Mouse (Mus musculus) embryonic facial prominence, embryonic 15.5 days (tissue): ENCODE results near the gene Acbd6. TPM values are rescaled to one million over a fixed set of nuclear protein-coding genes. Genes with fewer than 3 reads are reported as not detected.
A peak's percentile ranks its signal among the peaks of the same experiment; 100 is the strongest.

ENCODE experiments used
- ATAC-seq: fragments of 200-750 bp; cut with Nextera tagmentation; 2 replicates; pipeline ENCODE4 v1.8.0; 2017; ENCODE audit warnings: low read depth, moderate TSS enrichment; ENCODE audit not compliant: insufficient number of reproducible peaks, low FRiP score, low TSS enrichment
- H3K27ac ChIP-seq: fragments of 300-500 bp; sonication (generic); replicated peaks from 2 replicates; pipeline ENCODE4 v1.5.1; 2015; ENCODE audit warnings: mild to moderate bottlenecking, inconsistent platforms
- H3K27me3 ChIP-seq: fragments of 300-500 bp; sonication (generic); 2 replicates; pipeline ENCODE4 v1.6.1; 2015; ENCODE audit warnings: inconsistent platforms
- H3K36me3 ChIP-seq: fragments of 300-500 bp; sonication (generic); 2 replicates; pipeline ENCODE4 v1.6.1; 2015; ENCODE audit warnings: mild to moderate bottlenecking, inconsistent platforms
- H3K4me1 ChIP-seq: fragments of 300-500 bp; sonication (generic); 2 replicates; pipeline ENCODE4 v1.6.1; 2015; ENCODE audit warnings: inconsistent platforms
- H3K4me2 ChIP-seq: fragments of 300-500 bp; sonication (generic); replicated peaks from 2 replicates; pipeline ENCODE4 v1.6.1; 2015; ENCODE audit warnings: mild to moderate bottlenecking, inconsistent platforms
- H3K4me3 ChIP-seq: fragments of 300-500 bp; sonication (generic); replicated peaks from 2 replicates; pipeline ENCODE4 v1.5.1; 2015; ENCODE audit warnings: mild to moderate bottlenecking, inconsistent platforms
- H3K9ac ChIP-seq: fragments of 300-500 bp; sonication (generic); 2 replicates; pipeline ENCODE4 v1.6.1; 2015; ENCODE audit warnings: inconsistent platforms
- H3K9me3 ChIP-seq: fragments of 300-500 bp; sonication (generic); replicated peaks from 2 replicates; pipeline ENCODE4 v1.6.1; 2016; ENCODE audit warnings: inconsistent platforms
- WGBS: fragments of 180-500 bp; shearing (Covaris S2); methylation state at CpG from one replicate; pipeline ENCODE4 v1.1.7; 2015; 5-methylcytosine and 5-hydroxymethylcytosine counted together
- polyA plus RNA-seq: library from polyadenylated mRNA; unstranded; fragments of >200 nt; fragmentation: Nextera tagmentation; extraction: Ambion mirVana; gene quantifications from 2 replicates; pipeline ENCODE4 v1.2.1, GENCODE M21; 2015

The Acbd6 gene
- polyA plus RNA-seq, 1 experiment from 2014 or later, result 77.4 TPM

- WGBS, result 28% methylated on average over 3 of the region's 3 CpGs
- H3K27me3 ChIP-seq, result no peaks in the 10 kb centered on the region
- H3K36me3 ChIP-seq, result no peaks in the 10 kb centered on the region
- H3K4me1 ChIP-seq, result no peaks in the 10 kb centered on the region
- no peak overlapping the region for H3K4me3 ChIP-seq
- H3K9me3 ChIP-seq, result no peaks in the 10 kb centered on the region
- no peak overlapping the region for H3K9ac ChIP-seq
- no peak overlapping the region for H3K27ac ChIP-seq
- no peak for ATAC-seq
- H3K4me2 ChIP-seq, result no peak overlapping the region
Measured at GRCm38 (mm10) chr1:155654961-155655360, 97.0 kb downstream of the Acbd6 start.

- ATAC-seq, result no peak
- Histone ChIP-seq H3K4me1 (no peaks in the 10 kb centered on the region), H3K27me3 (no peaks in the 10 kb centered on the region), H3K27ac (no peak overlapping the region), H3K36me3 (no peaks in the 10 kb centered on the region), H3K9ac (no peak overlapping the region), H3K9me3 (no peaks in the 10 kb centered on the region), H3K4me3 (no peak overlapping the region), H3K4me2 (no peak overlapping the region)
- WGBS, result 74% methylated on average over 5 of the region's 5 CpGs
Measured at GRCm38 (mm10) chr1:155656321-155656720, 98.4 kb downstream of the Acbd6 start.

- 83% methylated on average over 5 of the region's 5 CpGs for WGBS
- no peak for ATAC-seq
Measured at GRCm38 (mm10) chr1:155663994-155664393, 106.1 kb downstream of the Acbd6 start.

GRCm38 (mm10) chr1:155675570-155675969 is 117.7 kb downstream of the Acbd6 start:
- Histone ChIP-seq H3K4me2 (no peak overlapping the region), H3K27me3 (no peaks in the 10 kb centered on the region), H3K4me3 (no peak overlapping the region), H3K9me3 (no peaks in the 10 kb centered on the region), H3K9ac (no peak overlapping the region), H3K4me1 (no peaks in the 10 kb centered on the region), H3K27ac (no peak overlapping the region), H3K36me3 (no peaks in the 10 kb centered on the region)
- WGBS, result 95% methylated on average over 6 of the region's 6 CpGs
- ATAC-seq, result 0 out of 2 replicates have a peak, but pooled peaks have one; percentile 15

More at GRCm38 (mm10) chr1:155663994-155664393, 106.1 kb downstream of the Acbd6 start:
- H3K36me3 ChIP-seq, result no peaks in the 10 kb centered on the region
- no peak overlapping the region for H3K4me3 ChIP-seq
- no peaks in the 10 kb centered on the region for H3K27me3 ChIP-seq
- H3K4me1 ChIP-seq, result no peaks in the 10 kb centered on the region
- H3K4me2 ChIP-seq, result no peak overlapping the region
- H3K9ac ChIP-seq, result no peak overlapping the region
- H3K27ac ChIP-seq, result no peak overlapping the region
- H3K9me3 ChIP-seq, result no peaks in the 10 kb centered on the region

- Histone ChIP-seq H3K4me3 (no peak overlapping the region), H3K9ac (no peak overlapping the region), H3K4me1 (no peaks in the 10 kb centered on the region), H3K4me2 (no peak overlapping the region), H3K36me3 (no peaks in the 10 kb centered on the region), H3K27me3 (no peaks in the 10 kb centered on the region), H3K9me3 (no peaks in the 10 kb centered on the region), H3K27ac (no peak overlapping the region)
- peak; percentile 60; the same call in 1 of the 2 replicates for ATAC-seq
- 51% methylated on average over 10 of the region's 10 CpGs for WGBS
Measured at GRCm38 (mm10) chr1:155681116-155681799, 123.3 kb downstream of the Acbd6 start.

- H3K27me3 ChIP-seq, result no peaks in the 10 kb centered on the region
- H3K36me3 ChIP-seq, result no peaks in the 10 kb centered on the region
- H3K4me3 ChIP-seq, result no peak overlapping the region
- 70% methylated on average over 15 of the region's 15 CpGs for WGBS
- no peaks in the 10 kb centered on the region for H3K9me3 ChIP-seq
- H3K4me1 ChIP-seq, result 0 out of 2 replicates have a peak, but pooled peaks cover 3% of the 10 kb centered on the region
- H3K27ac ChIP-seq, result no peak overlapping the region
- no peak overlapping the region for H3K9ac ChIP-seq
- no peak overlapping the region for H3K4me2 ChIP-seq
- no peak for ATAC-seq
Measured at GRCm38 (mm10) chr1:155686816-155687215, 128.9 kb downstream of the Acbd6 start.

GRCm38 (mm10) chr1:155689141-155689540 is 131.2 kb downstream of the Acbd6 start:
- Histone ChIP-seq H3K9ac (no peak overlapping the region), H3K36me3 (no peaks in the 10 kb centered on the region), H3K27ac (no peak overlapping the region), H3K9me3 (no peaks in the 10 kb centered on the region), H3K4me2 (no peak overlapping the region), H3K27me3 (no peaks in the 10 kb centered on the region), H3K4me1 (0 out of 2 replicates have a peak, but pooled peaks cover 3% of the 10 kb centered on the region), H3K4me3 (no peak overlapping the region)
- 79% methylated on average over 4 of the region's 4 CpGs for WGBS
- no peak for ATAC-seq

- no peak overlapping the region for H3K4me2 ChIP-seq
- no peaks in the 10 kb centered on the region for H3K27me3 ChIP-seq
- no peaks in the 10 kb centered on the region for H3K36me3 ChIP-seq
- 0 out of 2 replicates have a peak, but pooled peaks cover 3% of the 10 kb centered on the region for H3K4me1 ChIP-seq
- H3K9ac ChIP-seq, result no peak overlapping the region
- ATAC-seq, result no peak
- H3K4me3 ChIP-seq, result no peak overlapping the region
- WGBS, result 90% methylated on average over 5 of the region's 5 CpGs
- H3K27ac ChIP-seq, result no peak overlapping the region
- H3K9me3 ChIP-seq, result no peaks in the 10 kb centered on the region
Measured at GRCm38 (mm10) chr1:155689558-155689957, 131.6 kb downstream of the Acbd6 start.

- no peak for ATAC-seq
- H3K4me3 ChIP-seq, result no peak overlapping the region
- H3K4me1 ChIP-seq, result no peaks in the 10 kb centered on the region
- WGBS, result 91% methylated on average over 6 of the region's 6 CpGs
- H3K36me3 ChIP-seq, result no peaks in the 10 kb centered on the region
- H3K27me3 ChIP-seq, result no peaks in the 10 kb centered on the region
- H3K27ac ChIP-seq, result no peak overlapping the region
- no peak overlapping the region for H3K4me2 ChIP-seq
- no peak overlapping the region for H3K9ac ChIP-seq
- H3K9me3 ChIP-seq, result no peaks in the 10 kb centered on the region
Measured at GRCm38 (mm10) chr1:155692230-155692629, 134.3 kb downstream of the Acbd6 start.

GRCm38 (mm10) chr1:155693026-155693425 is 135.1 kb downstream of the Acbd6 start:
- ATAC-seq, result no peak
- WGBS, result 61% methylated on average over 11 of the region's 11 CpGs
- Histone ChIP-seq H3K27ac (no peak overlapping the region), H3K4me2 (no peak overlapping the region), H3K4me1 (no peaks in the 10 kb centered on the region), H3K9ac (no peak overlapping the region), H3K9me3 (no peaks in the 10 kb centered on the region), H3K4me3 (no peak overlapping the region), H3K27me3 (no peaks in the 10 kb centered on the region), H3K36me3 (no peaks in the 10 kb centered on the region)

GRCm38 (mm10) chr1:155693443-155693842 is 135.5 kb downstream of the Acbd6 start:
- WGBS, result 56% methylated on average over 5 of the region's 5 CpGs
- H3K4me3 ChIP-seq, result no peak overlapping the region
- H3K4me1 ChIP-seq, result no peaks in the 10 kb centered on the region
- no peaks in the 10 kb centered on the region for H3K9me3 ChIP-seq
- no peaks in the 10 kb centered on the region for H3K27me3 ChIP-seq
- no peak overlapping the region for H3K27ac ChIP-seq
- no peak overlapping the region for H3K9ac ChIP-seq
- no peaks in the 10 kb centered on the region for H3K36me3 ChIP-seq
- H3K4me2 ChIP-seq, result no peak overlapping the region
- no peak for ATAC-seq
